Mouse (Mus musculus): Measurements from ENCODE around the gene Zfp365. TPM values are rescaled to one million over a fixed set of nuclear protein-coding genes. Genes with fewer than 3 reads are reported as not detected.
A peak's percentile ranks its signal among the peaks of the same experiment; 100 is the strongest.

Gene Zfp365
- 0.76 and 0.77 TPM in 2 replicates for polyA plus RNA-seq (2014; fragmentation: Nextera tagmentation; extraction: Ambion mirVana)

GRCm38 (mm10) chr10:67912337-67912776 is at the start of gene Zfp365:
Gene Zfp365 (minus strand): TSS chr10:67912662.
- H3K27ac ChIP-seq (ENCODE audit: low read depth, low read length), result no peak within 1 kb of the TSS
- peak; percentile 61 for ATAC-seq (replicated peaks; ENCODE audit: insufficient number of reproducible peaks, low FRiP score, low TSS enrichment)
- H3K9ac ChIP-seq (ENCODE audit: low read depth, low read length), result peak within 1 kb of the TSS; percentile 70; the same call in 1 of the 2 replicates
- under 1% methylated on average over 43 of the region's 43 CpGs for WGBS (ENCODE audit: insufficient replicate concordance)
- no peaks in the 10 kb centered on the region for H3K9me3 ChIP-seq (replicated peaks; ENCODE audit: control insufficient read depth, low read length)
- no peaks in the 10 kb centered on the region for H3K4me1 ChIP-seq (ENCODE audit: control insufficient read depth, insufficient read depth, low read length)
- H3K4me2 ChIP-seq, result peak within 1 kb of the TSS; percentile 99
- peaks cover 8% of the 10 kb centered on the region for H3K27me3 ChIP-seq (ENCODE audit: control insufficient read depth, insufficient read depth, low read length)
- H3K4me3 ChIP-seq (ENCODE audit: low read depth, low read length), result peak within 1 kb of the TSS; percentile 68
- H3K36me3 ChIP-seq (ENCODE audit: control insufficient read depth, insufficient read depth, low read length), result no peaks in the 10 kb centered on the region

DNA sequence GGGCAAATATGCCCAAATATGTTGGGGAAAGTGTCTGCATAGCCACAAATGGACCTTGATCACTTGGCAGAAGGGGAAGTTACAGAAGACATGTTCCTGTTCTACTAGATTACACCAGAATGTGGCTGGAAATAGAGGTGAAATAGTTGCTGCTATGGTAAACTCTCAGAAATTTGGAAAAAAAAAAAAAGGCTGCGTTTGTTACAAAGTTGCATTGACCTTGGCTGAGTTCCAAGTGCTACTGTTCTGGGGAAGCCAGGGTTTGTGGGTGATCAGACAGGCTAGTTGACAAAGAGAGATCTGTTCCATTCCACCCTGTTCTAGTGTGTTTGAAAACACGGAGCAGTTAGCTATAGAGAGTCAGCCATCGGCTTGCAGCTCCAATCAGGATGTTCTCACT is 47.5 kb upstream of the Zfp365 start:
- H3K27me3 ChIP-seq (ENCODE audit: control insufficient read depth, insufficient read depth, low read length), result no peaks in the 10 kb centered on the region
- no peak overlapping the region for H3K4me3 ChIP-seq (ENCODE audit: low read depth, low read length)
- WGBS (ENCODE audit: insufficient replicate concordance), result 62% methylated on average over 3 of the region's 3 CpGs
- no peaks in the 10 kb centered on the region for H3K4me1 ChIP-seq (ENCODE audit: control insufficient read depth, insufficient read depth, low read length)
- H3K9me3 ChIP-seq (replicated peaks; ENCODE audit: control insufficient read depth, low read length), result no peaks in the 10 kb centered on the region
- no peak for ATAC-seq (replicated peaks; ENCODE audit: insufficient number of reproducible peaks, low FRiP score, low TSS enrichment)
- H3K9ac ChIP-seq (ENCODE audit: low read depth, low read length), result no peak overlapping the region
- H3K36me3 ChIP-seq (ENCODE audit: control insufficient read depth, insufficient read depth, low read length), result no peaks in the 10 kb centered on the region
- no peak overlapping the region for H3K27ac ChIP-seq (ENCODE audit: low read depth, low read length)
- no peak overlapping the region for H3K4me2 ChIP-seq

DNA sequence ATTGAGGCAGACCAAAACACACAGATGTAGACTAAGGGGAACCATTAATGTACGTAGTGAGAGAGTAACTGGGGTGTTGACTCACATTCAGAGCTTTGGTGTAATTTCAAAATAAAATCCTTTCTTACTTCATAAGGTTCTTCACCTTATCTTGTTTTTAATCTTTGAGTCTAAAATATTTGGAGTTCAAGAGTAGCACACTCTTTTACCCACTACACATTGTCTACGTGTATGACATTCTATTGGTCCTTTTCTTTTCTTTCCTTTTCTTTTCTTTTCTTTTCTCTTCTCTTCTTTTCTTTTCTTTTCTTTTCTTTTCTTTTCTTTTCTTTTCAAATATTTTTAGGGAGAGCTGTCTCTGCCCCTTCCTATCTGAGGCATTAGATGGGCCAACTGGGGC is 43.5 kb upstream of the Zfp365 start:
- Histone ChIP-seq H3K9me3 (replicated peaks; ENCODE audit: control insufficient read depth, low read length) (no peaks in the 10 kb centered on the region), H3K4me3 (ENCODE audit: low read depth, low read length) (no peak overlapping the region), H3K27ac (ENCODE audit: low read depth, low read length) (no peak overlapping the region), H3K4me2 (no peak overlapping the region), H3K4me1 (ENCODE audit: control insufficient read depth, insufficient read depth, low read length) (no peaks in the 10 kb centered on the region), H3K27me3 (ENCODE audit: control insufficient read depth, insufficient read depth, low read length) (no peaks in the 10 kb centered on the region), H3K36me3 (ENCODE audit: control insufficient read depth, insufficient read depth, low read length) (no peaks in the 10 kb centered on the region), H3K9ac (ENCODE audit: low read depth, low read length) (no peak overlapping the region)
- no peak for ATAC-seq (replicated peaks; ENCODE audit: insufficient number of reproducible peaks, low FRiP score, low TSS enrichment)
- WGBS (ENCODE audit: insufficient replicate concordance), result 83% methylated on average over 2 of the region's 2 CpGs

GRCm38 (mm10) chr10:67951690-67952089 is 39.2 kb upstream of the Zfp365 start:
- no peak overlapping the region for H3K9ac ChIP-seq (ENCODE audit: low read depth, low read length)
- H3K4me1 ChIP-seq (ENCODE audit: control insufficient read depth, insufficient read depth, low read length), result no peaks in the 10 kb centered on the region
- H3K27ac ChIP-seq (ENCODE audit: low read depth, low read length), result no peak overlapping the region
- H3K9me3 ChIP-seq (replicated peaks; ENCODE audit: control insufficient read depth, low read length), result no peaks in the 10 kb centered on the region
- no peak for ATAC-seq (replicated peaks; ENCODE audit: insufficient number of reproducible peaks, low FRiP score, low TSS enrichment)
- H3K27me3 ChIP-seq (ENCODE audit: control insufficient read depth, insufficient read depth, low read length), result no peaks in the 10 kb centered on the region
- 77% methylated on average over 4 of the region's 4 CpGs for WGBS (ENCODE audit: insufficient replicate concordance)
- H3K4me3 ChIP-seq (ENCODE audit: low read depth, low read length), result no peak overlapping the region
- no peak overlapping the region for H3K4me2 ChIP-seq
- no peaks in the 10 kb centered on the region for H3K36me3 ChIP-seq (ENCODE audit: control insufficient read depth, insufficient read depth, low read length)

DNA sequence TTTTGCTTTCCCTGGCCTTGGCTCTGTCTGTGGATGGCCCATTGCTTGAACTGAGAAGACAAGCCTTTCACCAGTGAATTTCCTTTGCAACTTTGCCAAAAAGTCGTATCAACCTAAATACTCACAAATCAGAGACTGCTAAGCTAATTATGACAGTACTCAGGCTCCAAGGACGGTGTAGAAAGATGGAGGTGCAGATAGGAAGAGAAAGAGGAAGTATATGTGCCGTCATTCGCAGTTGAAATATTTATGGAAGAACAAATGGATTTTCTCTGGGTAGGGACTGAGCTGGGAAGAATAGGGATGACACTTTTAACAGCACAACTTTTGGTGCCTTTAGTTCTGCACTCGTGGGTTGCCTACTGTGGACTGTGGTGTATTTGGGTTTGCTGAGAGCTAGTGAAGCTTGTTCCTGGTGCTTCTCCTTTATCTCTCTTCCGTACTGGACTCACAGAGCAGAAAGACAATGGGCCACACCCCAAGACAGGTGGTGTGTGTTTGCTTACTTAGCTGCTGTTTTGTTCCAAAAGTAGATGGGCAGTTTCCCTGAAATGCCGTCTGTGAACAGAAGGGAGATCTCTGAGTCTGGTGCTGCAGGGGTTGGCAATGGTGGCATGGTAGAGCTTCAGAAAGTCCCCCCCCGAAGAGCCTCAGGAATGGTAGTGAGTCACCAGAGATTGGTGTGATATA is 37.7 kb upstream of the Zfp365 start:
- ATAC-seq (replicated peaks; ENCODE audit: insufficient number of reproducible peaks, low FRiP score, low TSS enrichment), result no peak
- Histone ChIP-seq H3K27ac (ENCODE audit: low read depth, low read length) (no peak overlapping the region), H3K9ac (ENCODE audit: low read depth, low read length) (no peak overlapping the region), H3K36me3 (ENCODE audit: control insufficient read depth, insufficient read depth, low read length) (no peaks in the 10 kb centered on the region), H3K4me3 (ENCODE audit: low read depth, low read length) (no peak overlapping the region), H3K4me2 (no peak overlapping the region), H3K9me3 (replicated peaks; ENCODE audit: control insufficient read depth, low read length) (no peaks in the 10 kb centered on the region), H3K4me1 (ENCODE audit: control insufficient read depth, insufficient read depth, low read length) (no peaks in the 10 kb centered on the region), H3K27me3 (ENCODE audit: control insufficient read depth, insufficient read depth, low read length) (no peaks in the 10 kb centered on the region)
- 64% methylated on average over 8 of the region's 8 CpGs for WGBS (ENCODE audit: insufficient replicate concordance)

- no peak overlapping the region for H3K27ac ChIP-seq (ENCODE audit: low read depth, low read length)
- no peak overlapping the region for H3K4me2 ChIP-seq
- no peak for ATAC-seq (replicated peaks; ENCODE audit: insufficient number of reproducible peaks, low FRiP score, low TSS enrichment)
- no peaks in the 10 kb centered on the region for H3K27me3 ChIP-seq (ENCODE audit: control insufficient read depth, insufficient read depth, low read length)
- no peak overlapping the region for H3K9ac ChIP-seq (ENCODE audit: low read depth, low read length)
- H3K4me1 ChIP-seq (ENCODE audit: control insufficient read depth, insufficient read depth, low read length), result no peaks in the 10 kb centered on the region
- H3K36me3 ChIP-seq (ENCODE audit: control insufficient read depth, insufficient read depth, low read length), result no peaks in the 10 kb centered on the region
- 81% methylated on average over 4 of the region's 4 CpGs for WGBS (ENCODE audit: insufficient replicate concordance)
- no peak overlapping the region for H3K4me3 ChIP-seq (ENCODE audit: low read depth, low read length)
- no peaks in the 10 kb centered on the region for H3K9me3 ChIP-seq (replicated peaks; ENCODE audit: control insufficient read depth, low read length)
Observed at GRCm38 (mm10) chr10:67943513-67943912, 31.1 kb upstream of the Zfp365 start.

- Histone ChIP-seq H3K36me3 (ENCODE audit: control insufficient read depth, insufficient read depth, low read length) (no peaks in the 10 kb centered on the region), H3K27ac (ENCODE audit: low read depth, low read length) (no peak overlapping the region), H3K9me3 (replicated peaks; ENCODE audit: control insufficient read depth, low read length) (no peaks in the 10 kb centered on the region), H3K4me2 (peak overlapping the region; percentile 42), H3K9ac (ENCODE audit: low read depth, low read length) (no peak overlapping the region), H3K4me1 (ENCODE audit: control insufficient read depth, insufficient read depth, low read length) (no peaks in the 10 kb centered on the region), H3K4me3 (ENCODE audit: low read depth, low read length) (no peak overlapping the region), H3K27me3 (ENCODE audit: control insufficient read depth, insufficient read depth, low read length) (no peaks in the 10 kb centered on the region)
- WGBS (ENCODE audit: insufficient replicate concordance), result 55% methylated on average over 12 of the region's 12 CpGs
- no peak for ATAC-seq (replicated peaks; ENCODE audit: insufficient number of reproducible peaks, low FRiP score, low TSS enrichment)
Observed at GRCm38 (mm10) chr10:67939546-67939945, 27.1 kb upstream of the Zfp365 start.

GRCm38 (mm10) chr10:67937775-67938174 is 25.3 kb upstream of the Zfp365 start:
- 84% methylated on average over 5 of the region's 5 CpGs for WGBS (ENCODE audit: insufficient replicate concordance)
- Histone ChIP-seq H3K9ac (ENCODE audit: low read depth, low read length) (no peak overlapping the region), H3K4me2 (no peak overlapping the region), H3K36me3 (ENCODE audit: control insufficient read depth, insufficient read depth, low read length) (no peaks in the 10 kb centered on the region), H3K27me3 (ENCODE audit: control insufficient read depth, insufficient read depth, low read length) (no peaks in the 10 kb centered on the region), H3K9me3 (replicated peaks; ENCODE audit: control insufficient read depth, low read length) (no peaks in the 10 kb centered on the region), H3K4me1 (ENCODE audit: control insufficient read depth, insufficient read depth, low read length) (no peaks in the 10 kb centered on the region), H3K27ac (ENCODE audit: low read depth, low read length) (no peak overlapping the region), H3K4me3 (ENCODE audit: low read depth, low read length) (no peak overlapping the region)
- no peak for ATAC-seq (replicated peaks; ENCODE audit: insufficient number of reproducible peaks, low FRiP score, low TSS enrichment)

DNA sequence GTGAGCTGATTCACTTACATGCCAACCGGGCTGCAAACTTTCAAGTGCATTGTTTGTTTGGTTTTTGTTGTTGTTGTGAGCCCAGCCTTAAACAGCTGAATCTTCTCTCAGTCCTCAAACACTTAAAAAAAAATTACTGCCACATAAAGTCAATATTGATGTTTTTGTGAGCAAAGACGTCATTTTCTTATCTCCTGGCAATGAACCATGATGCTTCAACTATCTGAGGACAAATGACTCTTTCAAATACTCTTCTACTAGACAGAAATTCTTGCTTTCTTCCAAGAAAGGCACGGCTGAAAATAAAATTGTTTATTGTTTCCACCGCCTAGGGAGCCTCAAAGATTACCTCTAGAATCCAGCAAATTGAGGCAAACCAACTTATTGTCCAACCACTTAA is 24.5 kb upstream of the Zfp365 start:
- Histone ChIP-seq H3K27ac (ENCODE audit: low read depth, low read length) (no peak overlapping the region), H3K4me1 (ENCODE audit: control insufficient read depth, insufficient read depth, low read length) (no peaks in the 10 kb centered on the region), H3K36me3 (ENCODE audit: control insufficient read depth, insufficient read depth, low read length) (no peaks in the 10 kb centered on the region), H3K27me3 (ENCODE audit: control insufficient read depth, insufficient read depth, low read length) (no peaks in the 10 kb centered on the region), H3K4me3 (ENCODE audit: low read depth, low read length) (no peak overlapping the region), H3K9ac (ENCODE audit: low read depth, low read length) (no peak overlapping the region), H3K4me2 (no peak overlapping the region), H3K9me3 (replicated peaks; ENCODE audit: control insufficient read depth, low read length) (no peaks in the 10 kb centered on the region)
- no peak for ATAC-seq (replicated peaks; ENCODE audit: insufficient number of reproducible peaks, low FRiP score, low TSS enrichment)
- 57% methylated on average over 4 of the region's 4 CpGs for WGBS (ENCODE audit: insufficient replicate concordance)

All from heart, embryonic 11.5 days (tissue).